Mouse (Mus musculus) thymus, adult 2 months (tissue): ENCODE measurements at regions not wholly inside any gene's neighbourhood (a gene's known extent, or its start where the extent isn't known, plus 50 kb on each side); places are given as distances from the start of the nearest gene placed in this dataset.

Experiments used
- CTCF ChIP-seq: fragments of 200-500 bp; IDR thresholded peaks from 2 replicates; pipeline ENCODE4 v1.5.1; 2012; ENCODE audit warnings: mild to moderate bottlenecking, control low read depth, low read length, moderate library complexity, borderline replicate concordance; ENCODE audit not compliant: control insufficient read depth, poor library complexity, insufficient read depth; ENCODE audit errors: extremely low read depth
- POLR2A ChIP-seq: fragments of 200-500 bp; IDR thresholded peaks from 2 replicates; pipeline ENCODE4 v1.6.1; 2012; ENCODE audit warnings: mild to moderate bottlenecking, low read length, control low read depth, moderate library complexity; ENCODE audit not compliant: control insufficient read depth, poor library complexity, insufficient read depth; ENCODE audit errors: extremely low read depth

- TF ChIP-seq CTCF (no peak), POLR2A (no peak)
Measured at GRCm38 (mm10) chr11:20917483-20917882, 86.6 kb upstream of the Lgalsl start.
